Mouse (Mus musculus) embryonic fibroblast, embryonic 13.5 days (primary cell): ENCODE data around the gene B4galt4. TPM values are rescaled to one million over a fixed set of nuclear protein-coding genes. Genes with fewer than 3 reads are reported as not detected.
"Not testable (repeated sequence)": the region's sequence is repeated elsewhere in the genome, so short reads cannot be mapped to it uniquely, and the experiment has no call there.

Source experiments
- H3K27ac ChIP-seq: 2 replicates; pipeline ENCODE4 v1.5.1; 2012; ENCODE audit warnings: low read length, control low read depth, inconsistent platforms; ENCODE audit not compliant: insufficient read depth
- H3K4me1 ChIP-seq: 2 replicates; pipeline ENCODE4 v1.6.1; 2011; ENCODE audit warnings: low read length; ENCODE audit not compliant: control insufficient read depth, insufficient read depth
- H3K4me3 ChIP-seq: 2 replicates; pipeline ENCODE4 v1.5.1; 2011; ENCODE audit warnings: mild to moderate bottlenecking, control low read depth, low read length; ENCODE audit not compliant: insufficient read depth
- CTCF ChIP-seq: IDR thresholded peaks from 2 replicates; pipeline ENCODE4 v1.5.1; 2011; ENCODE audit warnings: mild to moderate bottlenecking, control low read depth, low read length, moderate library complexity, borderline replicate concordance; ENCODE audit not compliant: insufficient read depth
- POLR2A ChIP-seq: IDR thresholded peaks from 2 replicates; pipeline ENCODE4 v1.6.1; 2011; ENCODE audit warnings: low read depth, mild to moderate bottlenecking, control low read depth, low read length, moderate library complexity
- polyA plus RNA-seq: library from polyadenylated mRNA; stranded (reverse); fragments of >200 nt; gene quantifications from 2 replicates; pipeline ENCODE4 v1.2.4, GENCODE M21; 2011; ENCODE audit warnings: low read depth; ENCODE audit not compliant: missing spikeins, insufficient read length

Gene B4galt4
- polyA plus RNA-seq, 1 experiment, result 12.0 TPM

- Histone ChIP-seq H3K4me3 (no peak overlapping the region), H3K27ac (no peak overlapping the region), H3K4me1 (peaks cover 5% of the 10 kb centered on the region; the same call in 1 of the 2 replicates)
- TF ChIP-seq CTCF (no peak), POLR2A (no peak)
These were observed 35.3 kb upstream of the B4galt4 start for GRCm38 (mm10) chr16:38706782-38707181.

- H3K4me3 ChIP-seq, result no peak overlapping the region
- TF ChIP-seq POLR2A, result no peak
- no peak for TF ChIP-seq CTCF
- no peak overlapping the region for H3K27ac ChIP-seq
- H3K4me1 ChIP-seq, result peaks cover 5% of the 10 kb centered on the region; the same call in 1 of the 2 replicates
These were observed 33.0 kb upstream of the B4galt4 start for GRCm38 (mm10) chr16:38708962-38709520.

DNA sequence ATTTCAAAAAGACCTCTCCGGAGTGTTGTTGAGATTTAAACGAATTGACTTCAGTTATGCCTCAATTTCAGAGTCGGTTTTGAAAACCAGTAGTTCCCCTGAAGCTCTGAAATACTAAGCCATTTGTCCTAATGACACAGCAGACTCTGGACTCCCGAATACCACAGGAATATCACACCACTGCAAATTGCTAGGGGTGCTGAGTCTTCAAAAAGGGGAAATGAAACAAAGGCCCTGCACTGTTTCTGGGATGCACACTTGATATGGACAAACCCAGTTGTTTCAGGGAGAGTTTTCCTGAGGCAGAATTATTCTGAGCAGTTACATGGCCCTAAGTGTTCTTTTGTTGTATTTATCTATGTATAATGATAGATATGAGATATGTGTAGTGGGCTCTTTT is 30.8 kb upstream of the B4galt4 start:
- Histone ChIP-seq H3K27ac (peak overlapping the region; percentile 39), H3K4me1 (0 out of 2 replicates have a peak, but pooled peaks cover 3% of the 10 kb centered on the region), H3K4me3 (peak overlapping the region; percentile 81)
- TF ChIP-seq CTCF, result no peak
- no peak for TF ChIP-seq POLR2A

DNA sequence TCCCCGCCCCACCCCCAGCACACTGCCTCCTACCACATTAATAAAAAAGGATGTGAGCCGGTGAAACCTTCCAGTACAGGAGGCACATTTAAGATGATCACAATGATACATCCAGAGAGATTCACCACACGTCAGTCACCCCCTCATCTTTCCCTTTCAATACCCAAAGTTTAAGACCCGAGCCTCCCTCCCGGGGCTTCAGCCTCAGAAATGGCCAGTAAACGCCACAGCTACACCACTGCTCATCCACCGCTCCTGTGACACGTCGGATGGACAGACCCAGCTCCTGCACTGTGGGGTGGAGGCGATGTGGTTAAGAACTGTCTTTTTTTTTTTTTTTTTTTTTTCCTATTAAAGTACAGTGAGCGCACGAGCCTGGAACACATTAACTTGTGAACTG is 30.0 kb upstream of the B4galt4 start:
- Histone ChIP-seq H3K4me1 (0 out of 2 replicates have a peak, but pooled peaks cover 3% of the 10 kb centered on the region), H3K27ac (peak overlapping the region; percentile 94), H3K4me3 (peak overlapping the region; percentile 81)
- TF ChIP-seq POLR2A, result no peak
- no peak for TF ChIP-seq CTCF

DNA sequence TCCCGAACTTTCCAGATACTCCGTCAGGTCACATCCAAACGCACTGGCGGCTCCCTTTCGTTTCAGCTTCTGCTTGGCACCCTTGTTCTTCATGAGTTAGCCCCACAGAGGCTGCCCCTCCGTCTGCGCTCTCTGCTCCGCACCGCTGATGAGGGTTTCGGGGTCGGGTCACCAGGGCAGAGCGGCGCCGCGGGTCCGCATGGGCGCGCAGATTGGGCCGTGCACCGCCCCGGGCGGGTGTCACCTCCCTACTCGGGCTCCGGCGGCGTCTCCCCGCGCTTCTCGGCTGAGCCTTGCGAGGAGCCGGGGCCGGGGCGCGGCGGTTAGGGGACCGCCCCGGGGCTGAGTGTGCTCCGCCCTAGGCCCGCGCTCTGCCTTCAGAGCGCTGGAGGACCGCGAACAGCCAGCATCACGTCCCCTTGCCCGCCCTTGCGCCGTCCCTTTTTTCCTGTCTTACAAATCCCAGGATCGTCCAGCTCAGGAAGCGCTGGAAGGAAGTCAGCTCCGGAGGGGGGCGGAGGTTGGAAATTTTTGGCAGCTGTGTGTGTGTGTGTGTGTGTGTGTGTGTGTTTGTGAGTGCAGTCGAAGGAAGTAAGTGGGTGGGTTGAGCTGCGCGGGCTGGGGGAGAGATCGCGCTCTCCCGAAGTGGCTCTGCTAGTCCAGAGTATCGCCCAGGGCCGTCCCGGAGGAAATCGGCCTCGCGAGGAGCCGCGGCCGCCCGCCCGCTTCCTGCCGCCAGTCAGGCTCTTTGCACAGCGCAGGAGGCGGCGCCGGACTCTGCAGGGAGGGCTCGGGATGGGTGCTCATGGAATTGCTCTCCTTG is 29.3 kb upstream of the B4galt4 start, which contains the start of gene Arhgap31:
Gene Arhgap31 (minus strand): TSS at position 694 of the 823 bp plus-strand sequence.
- Histone ChIP-seq H3K27ac (peak within 1 kb of the TSS; percentile 94), H3K4me1 (0 out of 2 replicates have a peak, but pooled peaks cover 3% of the 10 kb centered on the region), H3K4me3 (peak within 1 kb of the TSS; percentile 81)
- TF ChIP-seq CTCF, result no peak
- peak; percentile 73 for TF ChIP-seq POLR2A

DNA sequence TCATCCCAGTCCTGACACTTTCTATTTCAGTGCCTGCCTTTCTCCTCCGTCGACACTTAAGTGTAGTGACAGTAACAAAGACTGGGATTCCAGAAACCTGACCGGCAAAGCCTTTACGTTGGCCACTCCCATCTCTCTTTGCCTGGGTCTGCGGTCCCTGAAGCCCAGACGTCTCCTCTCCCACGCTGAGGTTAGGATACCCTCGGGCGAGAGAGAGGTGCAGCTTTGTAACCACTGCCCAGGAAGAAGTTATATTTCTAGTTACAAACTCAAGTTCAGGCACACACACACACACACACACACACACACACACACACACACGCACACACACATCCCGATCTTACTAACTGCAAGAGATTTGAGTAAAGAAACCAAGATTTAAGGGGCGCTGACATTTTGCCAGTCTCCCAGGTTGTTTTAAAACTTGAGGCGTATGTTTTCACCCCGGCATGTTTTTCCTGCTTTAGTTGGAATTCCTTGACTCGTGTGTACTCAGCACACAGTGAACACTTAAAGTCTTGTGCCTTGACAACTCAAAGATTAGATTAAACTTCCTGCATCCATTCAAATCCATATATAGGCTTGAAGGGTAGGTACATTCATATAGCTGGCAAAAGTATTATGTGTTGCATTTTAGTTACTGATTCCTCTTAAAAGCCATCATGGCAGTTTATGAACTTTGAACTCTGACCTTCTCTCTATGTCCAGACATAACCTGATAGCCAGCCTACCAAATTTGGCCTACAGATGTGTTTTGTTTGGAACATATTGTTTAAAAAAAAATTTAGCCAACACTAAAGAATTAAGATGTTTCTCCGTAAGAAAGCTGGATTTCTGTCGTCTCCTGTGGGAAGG is 28.4 kb upstream of the B4galt4 start:
- Histone ChIP-seq H3K4me3 (peak overlapping the region; percentile 81), H3K27ac (peak overlapping the region; percentile 94), H3K4me1 (0 out of 2 replicates have a peak, but pooled peaks cover 3% of the 10 kb centered on the region)
- TF ChIP-seq POLR2A (peak; percentile 34), CTCF (no peak)

DNA sequence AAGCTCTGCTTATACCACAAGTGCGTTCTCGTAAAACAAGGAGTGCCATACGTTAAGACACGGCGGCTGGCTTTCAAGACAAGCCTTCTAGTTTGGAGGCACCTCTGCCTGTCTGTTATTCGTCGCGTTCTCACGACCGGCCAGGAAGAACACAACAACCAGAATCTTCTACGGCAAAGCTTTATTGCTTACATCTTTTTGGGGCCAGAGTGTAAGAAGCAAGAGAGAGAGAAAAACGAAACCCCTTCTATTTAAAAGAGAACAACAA is 27.9 kb upstream of the B4galt4 start:
- H3K27ac ChIP-seq, H3K4me1 ChIP-seq: not testable (repeated sequence)
- H3K4me3 ChIP-seq, result peak overlapping the region; percentile 24; the same call in 1 of the 2 replicates

DNA sequence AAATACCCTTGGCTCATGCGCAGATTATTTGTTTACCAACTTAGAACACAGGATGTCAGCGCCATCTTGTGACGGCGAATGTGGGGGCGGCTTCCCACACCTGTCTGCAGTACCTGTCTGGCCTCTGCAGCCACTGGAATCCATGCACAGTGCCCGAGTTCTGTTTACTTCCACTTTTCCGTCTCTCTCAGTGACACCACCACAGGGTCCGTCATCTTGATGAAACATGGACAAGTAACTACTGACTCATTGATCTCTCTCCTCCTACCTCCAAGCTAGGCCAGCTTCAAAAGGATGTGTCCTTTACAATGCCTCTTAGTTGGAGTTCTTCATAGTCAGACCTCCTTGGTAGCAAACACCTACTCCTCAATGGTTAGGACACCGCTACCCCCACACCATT is 20.7 kb upstream of the B4galt4 start:
- no peak for TF ChIP-seq POLR2A
- no peak for TF ChIP-seq CTCF
- Histone ChIP-seq H3K27ac (no peak overlapping the region), H3K4me3 (no peak overlapping the region), H3K4me1 (no peaks in the 10 kb centered on the region)

DNA sequence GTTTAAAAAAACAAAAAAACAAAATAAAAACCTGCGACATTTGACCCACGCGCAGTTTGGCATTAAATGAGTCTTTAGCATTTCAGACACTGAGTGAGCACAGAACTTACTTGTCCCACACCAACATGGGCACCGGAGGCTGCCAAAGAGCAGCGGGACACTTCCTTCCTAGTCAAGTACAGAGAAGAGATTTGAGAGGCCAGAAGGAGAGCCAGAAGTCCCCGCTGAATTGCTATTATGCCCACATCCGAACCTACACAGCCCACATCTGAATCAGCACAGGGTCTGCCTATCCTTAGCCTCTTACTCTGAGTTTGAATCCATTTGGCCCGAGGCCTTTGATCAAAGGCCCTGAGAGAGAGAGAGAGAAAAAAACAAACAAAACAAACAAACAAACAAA is 17.8 kb upstream of the B4galt4 start:
- TF ChIP-seq CTCF (no peak), POLR2A (no peak)
- Histone ChIP-seq H3K4me1 (no peaks in the 10 kb centered on the region), H3K27ac (no peak overlapping the region), H3K4me3 (no peak overlapping the region)
